Mouse (Mus musculus): ENCODE data around the gene Stac3.
A peak's percentile ranks its signal among the peaks of the same experiment; 100 is the strongest.

Gene Stac3

DNA sequence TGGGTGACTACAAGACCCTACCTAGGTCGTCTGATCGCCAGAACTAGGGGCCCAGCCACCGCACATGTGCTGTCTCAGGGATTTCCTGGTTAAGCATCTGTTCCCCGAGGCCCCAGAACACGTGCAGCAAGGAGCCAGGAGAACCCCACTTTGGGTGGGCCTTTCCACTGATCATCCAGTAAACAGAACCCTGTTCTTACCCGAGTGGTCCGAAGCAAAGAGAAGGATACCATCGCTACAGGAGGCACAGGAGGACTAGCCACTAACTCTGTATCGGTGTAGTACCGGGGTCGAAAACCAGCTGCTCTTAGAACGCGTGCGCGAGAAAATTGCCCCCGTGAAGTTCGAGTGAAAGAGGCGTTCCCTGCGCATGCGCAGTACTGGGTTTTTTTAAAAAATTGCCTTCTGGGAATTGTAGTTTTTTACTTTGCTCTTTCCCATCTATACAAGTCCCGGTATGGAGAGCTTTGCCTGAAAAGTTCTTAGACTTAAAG is 20.6 kb downstream of the Stac3 start, which contains the start of gene Shmt2:
TSS of gene Shmt2 (minus strand) at position 357 of the 494 bp plus-strand sequence.
- ATAC-seq (ENCODE audit: low TSS enrichment): peak; percentile 78

DNA sequence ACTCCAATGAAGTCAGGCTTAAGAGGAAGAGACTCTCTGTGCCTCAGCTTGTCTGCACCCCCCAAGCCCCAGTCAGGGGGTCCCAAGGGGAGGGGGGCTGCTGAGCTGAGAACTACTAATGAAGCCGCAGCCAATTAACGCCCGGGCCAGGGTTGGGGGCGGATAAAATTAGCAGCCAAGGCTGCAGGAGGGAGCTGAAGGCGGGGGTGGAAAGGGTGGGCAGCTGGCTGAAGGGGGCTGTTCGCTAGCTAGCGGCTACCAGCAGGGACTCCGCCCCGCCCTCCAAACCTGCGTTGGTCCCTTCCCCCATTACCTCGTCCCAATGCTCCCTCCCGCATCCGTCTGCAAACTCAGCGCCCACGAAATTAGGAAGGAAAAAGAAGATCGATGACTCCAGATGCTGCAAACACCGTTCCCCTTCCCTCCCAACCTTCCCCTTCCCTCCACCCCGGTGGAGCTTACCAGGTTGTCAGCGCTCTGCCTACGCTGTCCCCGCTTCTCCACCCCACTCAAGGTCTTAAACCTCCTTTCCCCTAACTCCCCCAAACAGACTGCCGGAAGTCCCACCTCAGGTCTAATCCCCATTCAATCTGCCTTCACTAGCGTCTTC is 23.3 kb downstream of the Stac3 start:
- no peak for ATAC-seq (ENCODE audit: low TSS enrichment)

DNA sequence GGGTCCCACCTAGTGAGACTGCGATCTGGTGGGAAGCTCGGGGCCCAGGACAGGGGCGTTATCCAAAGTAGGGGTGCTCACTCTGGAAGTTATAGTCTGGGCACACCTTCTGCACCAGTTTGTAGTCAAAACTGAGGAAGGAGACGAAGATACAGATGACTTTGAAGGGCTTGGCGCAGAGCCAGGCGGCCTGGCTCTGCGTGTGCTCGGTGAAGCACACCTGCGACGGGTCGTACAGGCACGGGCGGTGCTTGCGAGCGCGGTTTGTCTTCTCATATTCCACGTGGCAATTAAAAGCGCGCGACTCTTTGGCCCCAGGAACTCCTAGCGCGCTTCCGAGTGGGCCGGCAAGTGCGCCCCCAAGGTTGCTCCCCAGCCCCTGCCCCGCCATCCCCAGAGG is 24.6 kb downstream of the Stac3 start:
- no peak for ATAC-seq (ENCODE audit: low TSS enrichment)

DNA sequence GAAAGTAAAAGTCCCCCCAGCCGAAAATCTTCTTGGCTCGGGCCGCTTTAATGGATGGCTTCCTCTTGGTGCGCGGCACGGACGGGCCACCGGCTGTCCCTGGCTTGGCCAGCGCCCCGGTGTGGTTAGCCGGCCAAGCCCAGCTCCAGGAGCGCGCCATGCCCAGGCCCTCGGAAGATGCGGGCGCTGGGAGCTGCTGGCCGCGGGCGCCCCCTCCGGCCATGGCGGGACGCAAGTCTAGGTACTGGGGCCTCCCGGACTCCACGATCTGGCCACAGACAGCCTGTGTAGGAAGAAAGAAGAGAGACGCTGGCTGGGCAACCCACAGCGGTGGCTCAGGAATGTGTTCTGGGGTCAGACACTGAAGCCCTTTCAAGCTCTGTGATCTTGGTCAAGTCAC is 25.2 kb downstream of the Stac3 start:
- ATAC-seq (ENCODE audit: low TSS enrichment): no peak

DNA sequence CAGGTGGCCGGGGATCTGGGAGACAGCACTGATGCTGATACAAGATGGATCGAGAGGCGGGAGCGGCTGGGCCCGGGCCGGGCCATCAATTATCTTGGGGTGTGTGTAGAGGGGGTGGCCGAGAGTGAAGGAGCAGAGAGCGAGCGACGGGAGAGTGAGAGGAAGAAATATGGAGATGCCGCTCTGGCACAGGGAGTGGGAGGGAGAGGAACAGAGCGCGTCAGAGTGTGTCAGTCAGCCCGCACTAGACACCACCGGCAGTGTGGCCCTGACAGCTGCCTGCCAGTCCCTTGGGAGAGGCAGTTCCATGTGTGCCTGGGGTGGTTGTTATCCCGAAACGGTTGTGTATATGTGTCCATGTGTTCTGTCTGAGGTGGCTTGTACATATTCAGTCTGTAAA is 26.0 kb downstream of the Stac3 start:
- peak; percentile 72; the same call in 1 of the 2 replicates for ATAC-seq (ENCODE audit: low TSS enrichment)

DNA sequence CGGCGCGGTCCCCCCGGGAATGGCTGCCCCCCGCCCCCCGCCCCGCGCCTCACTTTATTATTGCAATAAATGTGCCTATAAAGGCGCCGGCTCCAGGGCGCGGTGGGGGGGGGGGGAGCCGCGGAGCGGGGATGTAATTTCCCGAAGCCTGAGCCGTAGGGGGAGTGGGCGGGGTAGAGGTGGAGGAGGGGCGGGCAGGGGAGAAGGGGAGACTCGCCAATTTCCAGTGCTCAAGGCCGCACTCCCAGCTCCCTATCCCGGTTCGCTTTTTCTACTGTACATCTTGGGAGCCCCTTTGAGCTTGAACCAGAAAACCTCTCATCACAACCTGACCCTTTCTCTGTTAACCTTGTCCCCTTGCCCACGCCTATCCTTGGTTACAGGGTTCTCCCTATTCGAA is 29.5 kb downstream of the Stac3 start:
- no peak for ATAC-seq (ENCODE audit: low TSS enrichment)

DNA sequence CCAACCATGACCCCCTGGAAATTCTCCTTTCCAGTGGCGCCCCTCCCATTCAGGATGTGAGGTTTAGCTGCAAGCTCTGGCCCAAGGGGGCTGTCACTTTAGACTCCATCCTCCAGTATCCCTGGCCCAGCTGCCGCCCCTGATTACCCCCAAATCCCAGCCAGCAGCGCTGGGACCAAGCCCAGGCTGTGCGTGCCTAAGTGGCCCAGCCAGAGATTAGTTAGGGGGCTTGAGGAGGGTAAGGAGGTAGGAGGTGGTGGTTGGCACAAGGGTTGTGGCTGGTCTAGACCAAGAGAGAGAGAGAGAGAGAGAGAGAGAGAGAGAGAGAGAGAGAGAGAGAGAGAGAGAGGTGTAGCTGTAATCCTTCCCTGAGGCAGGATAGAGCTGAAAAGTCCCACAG is 30.1 kb downstream of the Stac3 start:
- no peak for ATAC-seq (ENCODE audit: low TSS enrichment)

DNA sequence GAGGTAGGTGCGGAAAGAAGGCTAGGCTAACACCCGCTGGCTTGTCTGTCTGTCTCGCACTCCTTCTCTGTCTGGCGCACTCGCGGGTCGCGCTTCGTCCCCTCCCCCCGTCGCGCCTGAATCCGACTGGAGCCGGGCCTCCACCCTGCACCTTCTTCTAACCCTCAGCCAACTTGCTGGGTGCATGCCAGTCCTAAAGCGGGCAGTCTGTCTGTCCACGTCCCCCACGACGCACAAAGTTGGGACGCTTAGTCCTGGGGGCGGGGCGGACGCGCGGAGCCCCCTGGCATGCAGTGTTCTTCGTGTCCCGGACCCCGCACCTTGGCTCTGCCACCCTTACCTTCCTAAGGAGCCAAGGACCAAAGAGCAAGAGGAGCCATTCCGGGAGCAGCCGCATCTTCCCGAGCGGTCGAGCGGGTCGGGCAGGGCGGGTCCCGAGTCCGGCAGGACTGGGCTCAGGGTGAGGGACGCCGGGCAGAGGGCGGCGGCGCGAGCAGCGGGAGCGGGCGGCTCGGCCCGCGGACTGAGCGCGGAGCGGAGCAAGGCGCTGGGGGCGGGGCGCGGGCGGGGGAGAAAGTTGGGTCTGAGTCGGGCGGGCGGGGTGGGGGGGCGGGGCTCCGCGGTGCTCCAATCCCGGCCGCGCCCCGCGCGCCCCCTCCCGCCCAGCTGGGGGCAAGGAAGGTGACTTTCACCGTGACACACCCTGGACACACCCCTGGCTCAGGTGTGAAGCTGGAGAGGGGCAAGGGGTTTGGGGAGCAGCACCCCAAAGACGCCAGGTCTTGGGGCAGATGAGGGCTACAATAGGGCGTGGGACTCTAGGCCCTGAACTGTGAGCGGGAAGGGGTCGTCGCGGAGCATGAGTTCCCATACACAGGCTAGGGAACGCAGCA is 32.8 kb downstream of the Stac3 start, which contains the start of gene Nxph4:
TSS of gene Nxph4 (minus strand) at position 524 of the 893 bp plus-strand sequence.
- no peak for ATAC-seq (ENCODE audit: low TSS enrichment)

DNA sequence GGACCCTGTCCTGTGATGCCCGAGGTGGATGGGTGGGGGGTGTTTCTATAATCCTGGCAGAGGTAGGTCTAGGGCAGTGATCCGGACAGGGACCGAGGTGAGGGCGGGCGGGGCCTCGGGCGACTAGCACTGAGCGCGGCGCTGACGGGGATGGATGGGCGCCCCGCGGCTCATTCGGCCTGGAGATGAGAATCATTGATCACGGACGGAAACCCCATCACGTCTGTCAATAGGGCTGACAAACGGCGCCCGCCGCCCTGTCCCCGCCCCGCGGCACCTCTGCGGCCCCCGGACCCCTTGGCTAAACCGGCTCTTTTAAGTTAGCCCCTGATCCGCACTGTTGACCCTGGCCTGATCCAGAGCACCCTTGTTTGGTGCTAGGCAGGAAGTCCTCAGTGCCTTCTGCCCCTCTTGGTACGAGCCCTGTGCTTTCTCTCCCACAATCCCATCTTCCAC is 33.5 kb downstream of the Stac3 start:
- no peak for ATAC-seq (ENCODE audit: low TSS enrichment)

DNA sequence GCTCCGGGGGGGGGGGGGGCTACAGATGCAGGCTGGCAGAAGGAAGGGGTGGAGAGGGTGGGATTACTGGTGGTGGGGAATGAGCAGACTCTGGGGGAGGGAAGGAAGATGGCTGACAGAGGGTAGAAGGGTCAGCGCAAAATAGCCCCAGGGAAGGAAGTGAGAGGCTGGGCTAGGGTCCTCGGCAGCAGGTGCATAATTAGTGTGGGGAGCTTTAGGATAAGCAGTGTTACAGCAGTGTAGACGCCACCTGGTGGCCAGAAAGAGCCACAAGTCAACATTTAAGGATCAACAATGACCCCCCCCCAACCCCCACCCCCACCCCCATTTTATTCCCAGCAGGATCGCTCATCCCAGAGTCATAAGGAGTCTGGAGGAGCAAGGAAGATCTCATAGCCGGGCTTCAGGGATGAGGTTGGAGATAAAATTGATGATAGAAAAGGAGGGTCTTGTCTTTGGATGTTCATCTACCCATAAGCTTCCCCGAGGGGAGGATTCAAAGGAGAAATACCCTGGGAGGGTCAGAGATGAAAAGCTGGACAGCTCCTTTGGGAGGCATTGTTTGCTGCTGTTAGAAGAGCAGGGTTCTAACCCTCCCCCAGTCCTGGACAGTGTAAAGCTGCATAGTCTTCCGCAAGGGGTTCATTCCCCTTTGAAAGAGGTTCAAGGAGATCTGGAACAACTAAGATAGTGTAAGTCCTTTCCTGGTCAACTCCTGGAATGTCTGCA is 35.3 kb downstream of the Stac3 start:
- ATAC-seq (ENCODE audit: low TSS enrichment): no peak

DNA sequence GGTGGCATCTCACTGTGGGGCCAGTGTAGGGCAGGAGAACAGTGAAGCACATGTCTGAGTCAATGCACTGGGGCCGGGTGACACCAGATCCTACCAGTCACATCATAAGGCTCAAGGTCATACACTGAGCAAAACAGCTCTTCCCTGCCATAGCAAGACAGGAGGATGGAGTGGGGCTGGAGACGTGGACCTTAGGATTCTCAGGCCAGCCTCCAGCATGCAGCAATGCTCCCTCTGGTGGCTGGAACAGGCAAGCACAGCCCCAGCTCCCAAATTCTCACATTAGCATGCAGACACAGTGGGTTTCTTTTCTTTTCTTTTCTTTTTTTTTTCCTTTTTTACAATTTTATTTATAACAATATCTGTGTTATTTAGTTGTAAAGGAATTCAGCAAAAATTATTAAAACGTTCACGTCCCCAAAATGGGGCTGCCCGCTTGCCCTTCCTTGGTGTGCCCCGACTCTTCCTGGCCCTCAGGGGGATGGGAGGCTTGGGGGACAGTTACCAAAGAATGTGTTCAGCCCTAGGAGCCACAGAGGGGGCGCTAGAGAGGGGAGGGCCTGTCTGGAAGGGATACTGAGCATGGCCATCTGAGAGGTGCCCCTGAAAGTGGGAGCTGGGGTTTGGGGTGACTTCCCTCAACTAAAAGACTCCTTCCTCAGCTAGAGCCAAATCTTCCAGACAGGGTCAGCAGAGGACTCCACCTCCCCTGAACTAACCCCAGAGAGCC is 36.5 kb downstream of the Stac3 start:
- no peak for ATAC-seq (ENCODE audit: low TSS enrichment)

DNA sequence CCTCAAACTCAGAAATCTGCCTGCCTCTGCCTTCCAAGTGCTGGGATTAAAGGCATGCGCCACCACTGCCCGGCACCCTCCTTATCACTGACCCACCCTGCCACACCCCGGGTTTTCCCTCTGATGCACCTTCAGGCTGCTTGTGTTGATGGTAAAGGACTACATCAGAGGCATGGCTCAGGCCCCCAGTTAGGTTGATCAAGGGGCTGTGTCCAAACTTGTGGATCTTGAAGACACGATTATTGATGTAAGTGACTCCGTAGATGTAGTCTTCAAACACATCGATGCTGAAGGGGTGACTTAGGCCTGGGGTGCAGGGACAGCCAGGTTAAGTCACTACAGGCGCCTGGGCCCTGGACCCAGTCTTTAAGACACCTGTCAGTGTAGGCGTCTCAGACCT is 40.0 kb downstream of the Stac3 start:
- ATAC-seq (ENCODE audit: low TSS enrichment): no peak

DNA sequence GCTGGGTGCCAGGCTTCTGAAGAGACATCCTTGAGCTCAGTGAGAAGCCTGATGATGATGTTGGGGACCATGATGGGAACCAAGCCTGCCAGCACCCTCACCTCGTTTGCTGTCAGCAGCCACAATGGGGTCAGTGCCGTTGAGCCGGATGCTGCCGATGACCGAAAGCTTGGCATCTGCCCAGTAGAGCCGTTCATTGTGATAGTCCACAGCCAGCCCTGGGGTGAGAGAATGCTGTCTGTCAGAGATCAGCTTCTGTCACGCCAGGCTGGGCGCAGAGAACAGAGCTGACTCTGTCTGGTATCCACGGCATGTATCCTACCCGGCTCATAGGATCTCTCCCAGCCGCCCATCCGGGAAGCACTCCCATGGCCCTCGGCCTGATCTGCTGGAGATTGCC is 40.6 kb downstream of the Stac3 start:
- peak; percentile 55 for ATAC-seq (ENCODE audit: low TSS enrichment)

DNA sequence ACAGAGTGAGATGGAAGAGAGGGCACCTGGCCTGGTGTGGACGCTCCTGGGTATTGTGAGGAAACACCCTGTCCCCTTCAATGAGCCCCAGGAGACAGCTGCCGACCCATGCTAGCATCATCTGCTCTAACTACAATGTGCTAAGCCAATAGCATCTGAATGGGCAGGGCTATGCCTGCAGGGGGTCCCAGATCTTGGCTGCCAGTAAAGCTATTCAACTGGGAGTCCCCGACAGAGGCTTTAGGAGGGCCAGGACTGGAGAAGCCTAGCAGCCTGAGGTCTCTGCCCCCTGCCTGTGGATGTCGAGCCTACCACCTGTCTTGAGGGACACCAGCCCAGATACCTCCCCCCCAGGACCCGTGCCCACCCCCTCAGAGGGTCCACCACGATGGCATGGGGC is 41.2 kb downstream of the Stac3 start:
- no peak for ATAC-seq (ENCODE audit: low TSS enrichment)

DNA sequence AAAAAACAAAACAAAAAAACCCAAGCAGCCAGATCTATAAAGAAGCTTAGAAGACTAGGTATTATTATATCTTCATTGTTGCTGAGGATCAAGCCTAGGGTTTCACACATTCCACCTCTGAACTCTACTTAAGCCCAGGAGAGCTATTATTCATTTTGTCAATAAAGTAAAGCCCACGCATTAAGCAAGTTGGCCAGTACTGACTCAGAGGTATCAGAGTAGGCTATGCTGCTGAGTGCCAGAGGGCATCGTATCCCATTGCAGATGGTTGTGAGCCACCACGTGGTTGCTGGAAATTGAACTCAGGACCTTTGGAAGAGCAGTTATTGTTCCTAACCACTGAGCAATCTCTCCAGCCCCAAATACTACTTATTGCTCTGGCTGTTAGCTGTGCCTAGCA is 42.4 kb downstream of the Stac3 start:
- no peak for ATAC-seq (ENCODE audit: low TSS enrichment)

DNA sequence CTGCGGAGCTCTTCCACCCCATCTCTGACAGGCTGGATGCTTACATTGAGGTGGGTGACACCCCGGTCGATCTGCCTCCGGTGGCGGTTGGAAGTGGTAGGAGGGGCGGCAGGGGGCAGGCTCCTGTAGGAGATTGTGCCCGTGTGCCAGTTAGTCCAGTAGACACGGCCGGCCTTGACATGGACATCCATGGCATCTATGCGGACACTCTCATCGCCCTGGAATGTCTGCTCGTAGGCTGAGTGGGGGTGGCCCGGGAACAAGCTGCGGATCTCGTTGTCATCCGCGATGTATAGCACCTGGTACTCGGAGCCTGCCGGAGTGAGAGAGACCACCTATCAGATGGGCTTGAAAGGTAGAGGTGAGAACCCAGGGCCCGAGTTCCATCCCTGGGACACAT is 42.9 kb downstream of the Stac3 start:
- no peak for ATAC-seq (ENCODE audit: low TSS enrichment)

DNA sequence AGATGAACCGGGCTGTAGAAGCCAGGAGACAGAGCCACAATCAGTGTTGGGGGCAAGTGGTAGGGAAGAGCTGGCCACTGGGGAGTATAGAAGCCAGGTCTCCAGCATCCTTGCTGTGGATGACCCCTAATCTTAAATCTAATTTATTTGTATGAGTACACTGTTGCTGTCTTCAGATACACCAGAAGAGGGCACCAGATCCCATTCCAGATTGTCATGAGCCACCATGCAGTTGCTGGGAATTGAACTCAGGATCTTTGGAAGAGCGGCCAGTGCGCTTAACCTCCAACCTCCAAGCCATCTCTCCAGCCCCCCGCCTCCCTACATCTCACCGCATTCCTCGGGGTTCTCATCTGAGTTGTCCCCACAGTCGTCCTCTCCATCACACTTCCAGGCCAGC is 45.0 kb downstream of the Stac3 start:
- ATAC-seq (ENCODE audit: low TSS enrichment): no peak

DNA sequence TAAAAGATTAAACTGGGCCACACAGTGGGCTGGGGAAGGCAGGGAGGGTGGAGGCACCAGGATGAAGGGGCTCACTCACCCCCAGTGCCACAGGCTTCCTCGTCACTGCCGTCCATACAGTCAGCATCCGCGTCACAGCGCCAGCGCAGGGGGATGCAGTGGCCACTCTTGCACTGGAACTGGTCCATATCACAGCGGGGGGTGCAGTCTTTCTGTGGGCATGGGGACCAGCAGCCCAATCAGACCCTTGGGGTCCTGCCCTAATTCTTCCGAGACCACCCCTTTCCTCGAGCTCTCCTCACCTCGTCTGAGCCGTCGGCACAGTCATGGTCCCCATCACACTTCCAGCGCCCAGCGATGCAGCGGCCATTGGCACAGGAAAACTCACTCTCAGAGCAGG is 46.8 kb downstream of the Stac3 start:
- no peak for ATAC-seq (ENCODE audit: low TSS enrichment)

DNA sequence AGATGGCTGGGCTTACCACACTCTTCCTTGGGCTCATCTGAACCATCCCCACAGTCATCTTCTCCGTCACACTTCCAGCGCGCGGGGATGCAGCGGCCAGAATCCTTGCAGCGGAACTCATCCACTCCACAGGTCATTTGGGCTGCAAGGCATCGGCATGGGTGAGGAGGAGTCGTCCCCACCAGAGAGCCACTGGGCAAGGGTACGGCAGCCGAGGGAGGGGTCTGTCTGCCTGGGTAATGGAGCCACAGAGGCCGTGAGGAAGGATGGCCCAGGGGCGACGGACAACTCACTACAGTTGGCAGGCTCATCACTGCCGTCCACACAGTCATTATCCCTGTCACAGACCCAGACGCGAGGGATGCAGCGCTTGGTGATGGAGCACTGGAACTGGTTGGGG is 48.4 kb downstream of the Stac3 start:
- no peak for ATAC-seq (ENCODE audit: low TSS enrichment)

DNA sequence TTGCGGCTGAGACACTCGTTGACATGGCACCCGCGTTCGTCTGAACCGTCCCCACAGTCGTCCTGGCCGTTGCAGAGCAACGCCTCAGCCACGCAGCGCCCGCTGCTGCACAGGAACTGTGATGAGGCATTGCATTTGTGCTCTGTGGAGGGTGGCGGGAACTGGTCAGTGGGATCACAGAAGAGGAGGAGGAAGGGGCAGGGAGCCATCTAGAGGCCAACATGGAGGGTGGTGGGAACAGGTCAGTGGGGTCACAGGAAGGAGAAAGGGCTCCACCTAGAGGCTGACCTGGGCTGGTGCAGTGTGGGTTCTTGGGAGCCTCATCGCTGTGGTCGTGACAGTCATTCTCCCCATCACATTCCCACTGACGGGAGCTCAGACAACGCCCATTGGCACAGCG is 54.2 kb downstream of the Stac3 start:
- no peak for ATAC-seq (ENCODE audit: low TSS enrichment)

DNA sequence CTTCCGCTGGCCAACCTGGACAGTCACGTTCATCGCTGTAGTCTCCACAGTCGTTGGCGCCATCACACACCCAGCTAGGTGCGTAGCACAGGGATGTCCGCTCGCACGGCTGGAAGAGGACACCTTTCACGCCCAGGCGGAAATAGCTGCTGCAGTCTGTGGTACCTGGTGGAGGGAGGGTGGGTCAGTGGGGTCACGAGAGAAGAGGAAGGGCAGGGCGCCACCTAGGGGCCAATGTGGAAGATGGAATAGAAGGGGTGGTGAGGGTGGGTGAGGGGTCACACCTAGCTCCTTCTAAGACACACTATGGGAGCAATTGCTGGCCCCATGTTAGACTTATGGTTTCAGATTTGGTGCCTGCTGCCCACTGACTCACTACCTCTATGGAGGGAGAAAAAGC is 55.9 kb downstream of the Stac3 start:
- no peak for ATAC-seq (ENCODE audit: low TSS enrichment)
